Mouse (Mus musculus) olfactory bulb, adult 2 months (tissue): ENCODE results near the gene Padi2.

Source experiments
- CTCF ChIP-seq: fragments of 200-500 bp; IDR thresholded peaks from 2 replicates; pipeline ENCODE4 v1.5.1; 2012; ENCODE audit warnings: low read depth, mild to moderate bottlenecking, low read length, moderate library complexity; ENCODE audit not compliant: insufficient read depth
- POLR2A ChIP-seq: fragments of 200-500 bp; IDR thresholded peaks from 2 replicates; pipeline ENCODE4 v1.6.1; 2012; ENCODE audit warnings: mild to moderate bottlenecking, low read depth, low read length, moderate library complexity; ENCODE audit not compliant: insufficient read depth

- peak; percentile 49 for TF ChIP-seq CTCF
- no peak for TF ChIP-seq POLR2A
Observed at GRCm38 (mm10) chr4:140964620-140965019, 58.5 kb downstream of the Padi2 start.
